Mouse (Mus musculus) myocyte (in vitro differentiated cells): ENCODE data around the gene Dhx35.

ENCODE experiments used
- CEBPB ChIP-seq: IDR thresholded peaks from 2 replicates; pipeline ENCODE4 v1.6.1; 2011; ENCODE audit warnings: mild to moderate bottlenecking, moderate library complexity; ENCODE audit not compliant: poor library complexity, insufficient read depth, severe bottlenecking
- E2F4 ChIP-seq: IDR thresholded peaks from one replicate; pipeline ENCODE4 v1.6.1; 2011; ENCODE audit warnings: mild to moderate bottlenecking, control low read depth, moderate library complexity; ENCODE audit not compliant: insufficient read depth
- POLR2A ChIP-seq: IDR thresholded peaks from one replicate; pipeline ENCODE4 v1.6.1; 2011; ENCODE audit warnings: low read depth, mild to moderate bottlenecking, control low read depth, moderate library complexity; ENCODE audit not compliant: insufficient read length
- POLR2AphosphoS2 ChIP-seq: IDR thresholded peaks from one replicate; pipeline ENCODE4 v1.6.1; 2011; ENCODE audit warnings: low read depth, control low read depth; ENCODE audit not compliant: insufficient read length
- TCF12 ChIP-seq: IDR thresholded peaks from one replicate; pipeline ENCODE4 v1.6.1; 2011; ENCODE audit warnings: mild to moderate bottlenecking, control low read depth; ENCODE audit not compliant: poor library complexity, insufficient read depth, severe bottlenecking
- TCF3 ChIP-seq: IDR thresholded peaks from one replicate; pipeline ENCODE4 v1.6.1; 2011; ENCODE audit warnings: low read depth, control low read depth; ENCODE audit not compliant: insufficient read length
- USF1 ChIP-seq: IDR thresholded peaks from one replicate; pipeline ENCODE4 v1.6.1; 2011; ENCODE audit warnings: low read depth, mild to moderate bottlenecking, control low read depth, moderate library complexity

GRCm38 (mm10) chr2:158846208-158846607, 51.6 kb downstream of the Dhx35 start:
- TF ChIP-seq TCF3 (no peak), POLR2A (no peak), USF1 (no peak), E2F4 (no peak), POLR2AphosphoS2 (no peak), TCF12 (no peak), CEBPB (no peak)
